Mouse (Mus musculus) embryo, embryonic 9.5 days (tissue): Measurements from ENCODE around the gene Lrp11.

Experiments
- DNase-seq: peaks from one replicate; pipeline ENCODE4 v3.0.0-alpha.2; 2017; ENCODE audit errors: extremely low spot score

The Lrp11 gene

GRCm38 (mm10) chr10:7623861-7624518, 34.4 kb downstream of the Lrp11 start:
- DNase-seq: no peak

DNA sequence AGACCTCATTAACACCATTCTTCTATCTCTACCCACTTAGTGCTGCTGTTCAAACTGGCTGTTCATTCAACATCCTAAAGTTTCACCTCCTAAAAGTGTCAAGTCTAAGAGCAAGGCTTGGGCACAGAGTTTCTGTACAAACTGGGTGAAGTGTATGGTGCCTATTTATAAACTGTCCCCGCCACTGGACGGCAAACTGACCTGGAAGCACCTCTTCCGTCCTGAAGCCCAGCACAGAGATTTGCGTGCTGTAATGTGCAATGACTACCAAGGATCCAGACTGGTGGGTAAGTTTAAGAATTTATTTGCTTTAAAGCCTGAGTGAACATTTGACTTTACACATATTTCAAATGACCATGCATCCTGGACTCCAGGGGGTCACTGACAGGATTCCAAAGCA, 39.5 kb downstream of the Lrp11 start:
- no peak for DNase-seq

- DNase-seq: no peak
These were observed 40.7 kb downstream of the Lrp11 start for GRCm38 (mm10) chr10:7630286-7630685.

DNA sequence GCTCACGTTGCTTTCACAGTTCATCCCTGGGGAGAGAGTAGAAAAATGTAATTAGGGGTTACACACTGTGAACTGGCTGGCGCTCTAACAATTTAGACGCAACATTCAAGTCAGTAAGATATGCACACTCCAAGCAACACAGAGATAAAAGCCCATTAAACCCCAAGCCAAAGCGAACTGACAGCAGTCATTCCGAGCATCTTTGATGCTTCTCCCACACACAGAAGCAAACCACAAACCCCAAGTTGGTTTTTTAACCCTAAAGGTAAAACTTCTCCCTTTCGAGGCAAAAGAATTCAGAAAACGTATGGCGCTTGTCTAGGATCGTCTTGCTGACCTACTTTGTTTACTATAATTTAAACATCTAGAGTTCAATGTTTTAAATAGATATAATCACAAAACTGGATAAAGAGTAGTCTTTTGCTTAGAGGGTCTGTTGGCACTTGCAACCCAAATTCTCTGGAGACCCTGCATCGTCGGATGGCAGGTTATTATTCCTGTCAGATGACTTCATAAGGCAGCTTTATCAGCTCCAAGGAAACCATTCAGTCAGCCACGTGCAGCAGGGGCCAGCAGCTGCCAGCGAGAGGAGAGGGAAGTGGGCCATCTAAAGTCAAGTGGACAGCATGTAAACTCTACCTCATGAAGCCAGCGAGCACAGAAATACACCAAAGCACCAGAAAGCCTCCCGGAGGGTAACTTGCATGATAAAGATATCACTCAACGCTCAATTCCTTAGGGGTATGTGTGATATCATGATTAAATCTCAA, 41.5 kb downstream of the Lrp11 start:
- no peak for DNase-seq

DNA sequence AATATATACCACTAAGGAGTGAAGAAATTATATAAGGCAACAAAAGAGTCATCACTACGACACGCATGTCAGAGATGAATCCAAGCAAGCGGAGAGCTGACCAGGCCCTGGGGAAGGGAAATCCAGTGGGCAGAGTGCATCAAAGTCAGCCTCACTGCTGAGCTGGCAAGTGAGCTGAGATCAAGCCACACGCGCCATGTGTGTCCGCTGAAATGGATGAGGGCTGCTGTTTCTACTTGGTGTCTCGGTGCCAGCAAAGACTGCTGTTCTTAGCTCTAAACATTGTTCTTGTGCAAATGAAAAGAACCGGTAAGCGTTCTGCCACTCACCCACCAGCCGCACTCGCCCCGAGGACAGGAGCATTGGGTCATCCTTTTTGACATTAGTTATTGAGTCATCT, 50.8 kb downstream of the Lrp11 start:
- DNase-seq: no peak

- no peak for DNase-seq
These were observed 56.3 kb downstream of the Lrp11 start for GRCm38 (mm10) chr10:7645911-7646310.

DNA sequence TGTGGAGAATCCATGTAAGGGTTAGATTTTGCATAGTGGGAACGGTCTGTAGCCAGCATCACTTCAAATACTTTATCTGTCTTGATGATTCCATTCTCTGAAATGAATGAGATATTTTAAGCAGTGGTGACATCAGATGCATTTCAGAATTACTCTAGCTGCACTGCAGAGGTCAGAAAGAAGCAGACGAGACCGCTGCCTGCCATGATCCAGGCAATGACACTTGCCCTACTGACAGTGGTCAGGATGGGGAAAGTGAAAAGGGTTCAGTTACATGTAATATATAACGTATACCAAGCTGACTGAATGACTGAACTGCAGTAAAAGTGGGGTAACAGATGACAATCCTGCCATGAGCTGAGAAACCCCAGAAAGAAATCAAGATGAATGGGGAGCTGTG, 59.5 kb downstream of the Lrp11 start:
- DNase-seq: no peak

- no peak for DNase-seq
These were observed 61.5 kb downstream of the Lrp11 start for GRCm38 (mm10) chr10:7651057-7651456.

DNA sequence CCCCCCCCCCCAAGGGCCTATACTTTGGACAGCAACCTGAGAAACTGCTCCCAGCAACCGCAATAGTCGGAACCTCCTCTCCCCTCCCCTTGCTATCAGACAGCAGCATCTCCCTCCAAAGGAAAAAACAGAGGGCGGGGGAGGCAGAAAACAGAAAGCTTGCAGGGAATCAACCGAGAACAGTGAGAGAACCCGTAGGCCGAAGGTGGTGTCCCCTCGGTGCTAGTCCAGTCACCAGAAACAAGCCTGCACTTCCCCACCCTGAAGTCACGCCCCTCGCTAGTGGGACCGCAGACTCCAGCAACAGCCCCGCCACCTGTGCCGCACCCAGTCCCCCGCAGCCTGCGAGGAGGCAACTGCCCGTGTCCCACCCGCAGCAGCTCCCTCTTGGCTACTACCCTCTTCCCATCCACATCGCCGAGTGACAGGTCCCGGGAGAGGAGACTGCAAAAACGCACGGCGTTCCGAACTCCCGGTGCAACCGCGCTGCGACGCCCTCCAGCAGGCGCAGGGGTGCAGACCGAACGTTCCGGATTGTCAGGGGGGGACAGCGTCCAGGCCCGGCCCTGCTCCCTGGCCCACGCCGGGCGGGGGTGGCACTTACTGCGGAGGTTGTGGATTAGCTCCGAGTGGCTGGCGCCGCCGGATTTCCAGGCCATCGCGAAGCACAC, 73.0 kb downstream of the Lrp11 start:
- peak; percentile 85 for DNase-seq

- peak; percentile 91 for DNase-seq
These were observed 73.8 kb downstream of the Lrp11 start for GRCm38 (mm10) chr10:7663159-7664026.

DNA sequence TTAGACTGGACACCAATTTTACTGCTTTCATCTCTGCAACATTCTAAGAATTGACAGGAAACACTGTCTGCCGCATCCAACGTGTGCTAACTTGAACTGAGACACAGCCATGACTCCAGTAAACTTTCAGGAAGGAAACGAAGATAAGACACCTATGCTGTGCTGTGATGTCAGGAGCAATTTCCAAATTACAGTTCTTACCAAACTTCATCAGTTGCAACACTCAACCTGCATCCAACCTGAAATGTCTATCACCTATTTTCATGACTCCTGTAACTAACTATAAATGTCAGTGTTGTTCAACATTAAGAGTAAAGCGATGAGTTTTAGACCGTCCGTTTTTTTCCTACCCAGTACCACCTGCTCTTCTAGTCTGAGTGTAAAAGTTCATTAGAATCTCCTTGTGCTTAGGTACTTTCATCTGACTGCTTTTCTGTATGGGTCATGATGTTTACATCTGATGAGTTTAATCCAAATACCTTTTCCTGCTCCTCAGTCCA, 74.5 kb downstream of the Lrp11 start:
- DNase-seq: no peak

DNA sequence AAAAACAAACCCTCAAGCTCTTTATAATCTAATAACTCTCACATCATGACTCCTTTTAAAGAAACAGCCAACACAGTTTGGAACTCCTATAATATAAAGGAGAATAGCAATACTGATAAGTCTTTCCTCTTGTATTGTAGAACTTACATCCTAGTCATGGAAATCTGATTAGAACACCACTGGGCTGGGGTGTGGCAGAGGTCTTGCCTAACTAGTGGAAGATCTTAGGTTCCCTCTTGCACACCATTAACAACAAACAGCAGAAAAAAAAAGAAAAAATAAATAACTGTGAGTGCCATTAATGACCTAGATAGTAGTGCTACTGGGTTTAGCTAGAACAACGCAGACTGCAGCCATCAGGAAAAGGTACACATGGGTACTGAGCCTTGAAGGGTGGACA, 75.3 kb downstream of the Lrp11 start:
- DNase-seq: no peak

GRCm38 (mm10) chr10:7667342-7667802, 77.8 kb downstream of the Lrp11 start, which contains the start of gene Nup43:
Gene Nup43 (plus strand): TSS chr10:7667503.
- DNase-seq: peak; percentile 87

DNA sequence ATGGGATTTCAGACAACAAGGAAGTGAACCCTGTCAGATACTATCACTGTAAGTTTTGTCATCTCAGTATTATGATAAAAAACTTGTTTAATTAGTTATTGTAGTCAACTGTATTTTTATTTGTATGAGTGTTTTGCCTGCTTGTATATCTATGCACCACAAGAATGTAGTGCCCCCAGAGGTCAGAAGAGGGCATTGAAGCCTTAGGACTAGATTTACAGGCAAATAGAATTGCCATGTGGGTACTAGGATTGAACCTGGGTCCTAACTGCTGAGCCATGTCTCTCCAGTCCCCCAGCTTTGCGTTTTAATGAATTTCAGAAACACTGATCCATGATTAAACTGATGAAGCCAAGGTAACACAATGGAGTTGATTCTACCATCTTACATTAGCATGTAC, 84.1 kb downstream of the Lrp11 start:
- DNase-seq: no peak
